13 mouse cellular contexts compared by ENCODE assay signal in the genomic region with DNA sequence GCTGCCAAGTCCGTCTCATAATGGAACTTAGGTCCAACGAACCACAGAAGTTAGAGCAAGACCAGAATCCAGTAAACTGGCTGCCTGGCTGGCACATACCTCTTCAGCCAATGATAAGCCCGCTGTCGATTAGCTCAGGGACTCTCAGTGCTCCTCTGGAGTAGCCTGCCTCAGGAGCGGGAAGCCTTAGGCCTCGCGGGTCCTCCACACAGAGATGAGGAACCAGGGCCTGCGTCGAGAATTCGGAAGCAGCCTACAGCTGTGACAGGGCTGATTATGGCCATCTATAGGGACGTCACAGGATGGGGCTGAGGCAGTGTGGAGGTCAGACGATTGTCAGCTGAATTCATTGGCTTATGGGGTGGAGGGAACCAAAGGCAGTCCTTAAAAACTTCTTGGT.
DNase-seq lines count a peak whose midpoint lies in the region; ATAC-seq lines count a peak whose summit lies in the region.
"Had no signal": no experiment of that assay in that cellular context is flagged by ENCODE, and none has a peak within 500 bp of the region (broad histone marks: within the 10 kb centered on the region; RNA-seq: fewer than 3 reads in every experiment).

No protein-coding gene starts in this region.

- DNase-seq in neural tube, embryonic 11.5 days (ENCODE audit: low spot score): no peak
- no peak for DNase-seq in neural tube, embryonic 10.5 days (ENCODE audit: extremely low spot score, low spot score)
- DNase-seq in forebrain, embryonic 14.5 days (ENCODE audit: low spot score): no peak
- no peak for DNase-seq in testis, postnatal 10 days (ENCODE audit: low spot score)
- no peak for DNase-seq in gastrocnemius, adult 8-10 months (ENCODE audit: low spot score in 2 of 2)
- DNase-seq: cerebellum, adult 8-10 months; embryo, embryonic 11 days; heart, adult 18-20 months; heart, postnatal 36 days had no signal

- ATAC-seq in neural tube, embryonic 11.5 days (ENCODE audit: insufficient read depth, low FRiP score, low TSS enrichment): no peak
- no peak for ATAC-seq in forebrain, embryonic 14.5 days
- no peak for ATAC-seq in limb, embryonic 13.5 days (ENCODE audit: low FRiP score, low read depth)
- ATAC-seq in neural tube, embryonic 15.5 days (ENCODE audit: low FRiP score): no peak

- peaks cover 23% of the 10 kb centered on the region for H3K4me1 ChIP-seq in neural tube, embryonic 11.5 days (ENCODE audit: control insufficient read depth, insufficient read depth, low read length)
- peaks cover 56% of the 10 kb centered on the region for H3K4me1 ChIP-seq in forebrain, embryonic 14.5 days (ENCODE audit: control insufficient read depth, insufficient read depth, low read length)
- H3K4me1 ChIP-seq in limb, embryonic 13.5 days: peaks cover 62% of the 10 kb centered on the region
- peaks cover 44% of the 10 kb centered on the region for H3K4me1 ChIP-seq in neural tube, embryonic 15.5 days

- H3K27ac ChIP-seq in neural tube, embryonic 11.5 days (ENCODE audit: low read depth, low read length): peak overlapping the region; percentile 92
- peak overlapping the region; percentile 95 for H3K27ac ChIP-seq in forebrain, embryonic 14.5 days (ENCODE audit: low read depth, low read length)
- H3K27ac ChIP-seq in limb, embryonic 13.5 days: peak overlapping the region; percentile 75; the same call in 1 of the 2 replicates
- H3K27ac ChIP-seq in neural tube, embryonic 15.5 days (replicated peaks): peak overlapping the region; percentile 66; the same call in 1 of the 2 replicates
- H3K27ac ChIP-seq: kidney, postnatal 0 days had no signal

- no peaks in the 10 kb centered on the region for H3K27me3 ChIP-seq in neural tube, embryonic 11.5 days (ENCODE audit: control insufficient read depth, insufficient read depth, low read length)
- no peaks in the 10 kb centered on the region for H3K27me3 ChIP-seq in forebrain, embryonic 14.5 days (replicated peaks; ENCODE audit: control insufficient read depth, insufficient read depth, low read length)
- no peaks in the 10 kb centered on the region for H3K27me3 ChIP-seq in limb, embryonic 13.5 days
- peaks cover 3% of the 10 kb centered on the region; the same call in 1 of the 2 replicates for H3K27me3 ChIP-seq in neural tube, embryonic 15.5 days (replicated peaks)

- no peak overlapping the region for H3K4me3 ChIP-seq in neural tube, embryonic 11.5 days (ENCODE audit: low read depth, low read length)
- no peak overlapping the region for H3K4me3 ChIP-seq in forebrain, embryonic 14.5 days (ENCODE audit: low read depth, low read length)
- H3K4me3 ChIP-seq in limb, embryonic 13.5 days: no peak overlapping the region
- H3K4me3 ChIP-seq in neural tube, embryonic 15.5 days (replicated peaks): no peak overlapping the region
- H3K4me3 ChIP-seq: myocyte had no signal

- H3K9ac ChIP-seq in neural tube, embryonic 11.5 days (ENCODE audit: low read length): peak overlapping the region; percentile 22; the same call in 1 of the 2 replicates
- H3K9ac ChIP-seq in forebrain, embryonic 14.5 days (ENCODE audit: low read length): no peak overlapping the region
- H3K9ac ChIP-seq in limb, embryonic 13.5 days: no peak overlapping the region
- H3K9ac ChIP-seq in neural tube, embryonic 15.5 days (replicated peaks): no peak overlapping the region

- H3K9me3 ChIP-seq in neural tube, embryonic 11.5 days (ENCODE audit: control insufficient read depth, low read length): no peaks in the 10 kb centered on the region
- no peaks in the 10 kb centered on the region for H3K9me3 ChIP-seq in forebrain, embryonic 14.5 days (replicated peaks; ENCODE audit: control insufficient read depth, low read length)
- H3K9me3 ChIP-seq in limb, embryonic 13.5 days: no peaks in the 10 kb centered on the region
- H3K9me3 ChIP-seq in neural tube, embryonic 15.5 days (replicated peaks): no peaks in the 10 kb centered on the region

- no peak overlapping the region for H3K4me2 ChIP-seq in neural tube, embryonic 11.5 days (ENCODE audit: low read depth)
- H3K4me2 ChIP-seq in forebrain, embryonic 14.5 days (ENCODE audit: low read length): no peak overlapping the region
- no peak overlapping the region for H3K4me2 ChIP-seq in limb, embryonic 13.5 days (replicated peaks)
- H3K4me2 ChIP-seq in neural tube, embryonic 15.5 days: no peak overlapping the region

- H3K36me3 ChIP-seq in neural tube, embryonic 11.5 days (ENCODE audit: control insufficient read depth, insufficient read depth, low read length): no peaks in the 10 kb centered on the region
- H3K36me3 ChIP-seq in forebrain, embryonic 14.5 days (ENCODE audit: control insufficient read depth, insufficient read depth, low read length): no peaks in the 10 kb centered on the region
- H3K36me3 ChIP-seq in limb, embryonic 13.5 days: no peaks in the 10 kb centered on the region
- H3K36me3 ChIP-seq in neural tube, embryonic 15.5 days: no peaks in the 10 kb centered on the region

- WGBS in neural tube, embryonic 11.5 days: 46% methylated on average over 12 of the region's 12 CpGs
- WGBS in forebrain, embryonic 14.5 days: 33% methylated on average over 12 of the region's 12 CpGs
- WGBS in limb, embryonic 13.5 days: 71% methylated on average over 12 of the region's 12 CpGs
- 35% methylated on average over 12 of the region's 12 CpGs for WGBS in neural tube, embryonic 15.5 days
